Mouse (Mus musculus) MEL (cell line): ENCODE measurements around the gene Atp6v1e2.

Experiments
- CTCF ChIP-seq, 3 experiments: IDR thresholded peaks in 2 of 3; conservative IDR thresholded peaks in 1 of 3; 2 replicates each; pipeline ENCODE4 v1.5.1; 2011 to 2012; ENCODE audit warnings: low read length in 3 of 3, low read depth in 2 of 3, mild to moderate bottlenecking in 2 of 3, improper control_type of control experiment in 1 of 3, inconsistent platforms in 1 of 3, mixed read lengths in 1 of 3, moderate library complexity in 1 of 3; ENCODE audit not compliant: control insufficient read depth in 1 of 3, insufficient read depth in 1 of 3, poor library complexity in 1 of 3, severe bottlenecking in 1 of 3
- E2F4 ChIP-seq: IDR thresholded peaks from 2 replicates; pipeline ENCODE4 v1.6.1; 2011; ENCODE audit warnings: low read depth, low read length, improper control_type of control experiment, borderline replicate concordance
- GABPA ChIP-seq: IDR thresholded peaks from 2 replicates; pipeline ENCODE4 v1.6.1; 2012; ENCODE audit warnings: low read depth, mild to moderate bottlenecking, inconsistent platforms, low read length, improper control_type of control experiment, moderate library complexity
- JUND ChIP-seq: IDR thresholded peaks from 2 replicates; pipeline ENCODE4 v1.6.1; 2011; ENCODE audit warnings: low read depth, mild to moderate bottlenecking, improper control_type of control experiment, low read length
- MEF2A ChIP-seq: IDR thresholded peaks from 2 replicates; pipeline ENCODE4 v1.6.1; 2014; ENCODE audit warnings: low read depth, mild to moderate bottlenecking, inconsistent platforms, low read length, improper control_type of control experiment; ENCODE audit not compliant: poor library complexity, insufficient replicate concordance, severe bottlenecking; ENCODE audit errors: extremely low read depth
- POLR2A ChIP-seq, 2 experiments: IDR thresholded peaks; 2 replicates each; pipeline ENCODE4 v1.6.1; 2011 to 2012; ENCODE audit warnings: low read length in 2 of 2, mild to moderate bottlenecking in 2 of 2, control low read depth in 1 of 2, improper control_type of control experiment in 1 of 2, low read depth in 1 of 2, moderate library complexity in 1 of 2; ENCODE audit not compliant: control insufficient read depth in 1 of 2, insufficient read depth in 1 of 2, poor library complexity in 1 of 2
- ZKSCAN1 ChIP-seq: IDR thresholded peaks from 2 replicates; pipeline ENCODE4 v1.6.1; 2012; ENCODE audit warnings: low read depth, mild to moderate bottlenecking, inconsistent platforms, low read length, improper control_type of control experiment, moderate library complexity

GRCm38 (mm10) chr17:86902399-86903067, 45.2 kb downstream of the Atp6v1e2 start:
- TF ChIP-seq CTCF (IDR thresholded peaks at IDR 0.05 in 2 of 3, conservative IDR thresholded peaks at IDR 0.05 in 1 of 3; ENCODE audit: control insufficient read depth in 1 of 3, insufficient read depth in 1 of 3, low read depth in 2 of 3, low read length in 3 of 3, poor library complexity in 1 of 3, severe bottlenecking in 1 of 3), result no peak
- TF ChIP-seq ZKSCAN1, result no peak
- no peak for TF ChIP-seq E2F4
- no peak for TF ChIP-seq MEF2A
- TF ChIP-seq GABPA, result no peak
- TF ChIP-seq POLR2A (IDR thresholded peaks at IDR 0.05; ENCODE audit: control insufficient read depth in 1 of 2, insufficient read depth in 1 of 2, low read depth in 1 of 2, low read length in 2 of 2, poor library complexity in 1 of 2), result no peak
- no peak for TF ChIP-seq JUND
